Mouse (Mus musculus): ENCODE measurements around the gene Asgr1.

DNA sequence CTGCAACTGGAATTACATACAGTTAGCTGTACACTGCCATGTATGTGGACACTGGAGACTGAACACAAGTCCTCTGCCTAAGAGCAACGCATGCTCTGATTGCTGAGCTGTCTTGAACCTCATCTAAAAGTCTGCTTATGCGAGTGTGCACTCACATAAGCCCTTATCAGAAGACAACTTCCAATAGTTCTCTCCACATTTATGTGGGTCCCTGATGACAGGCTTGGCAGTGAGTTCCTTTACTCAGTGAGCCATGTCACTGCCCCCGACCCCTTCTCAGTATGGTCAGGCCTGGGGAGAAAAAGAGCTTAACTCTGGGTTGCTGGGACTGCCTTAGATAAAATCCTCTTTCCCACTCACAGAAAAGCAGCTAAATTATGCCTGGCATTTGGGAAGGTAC lies 37.2 kb upstream of the Asgr1 start, which contains the start of gene Dlg4:
- TF ChIP-seq CTCF (IDR thresholded peaks at IDR 0.05; ENCODE audit: low read depth) (no peak), EP300 (IDR thresholded peaks at IDR 0.05; ENCODE audit: low read depth) (no peak)
